Mouse (Mus musculus): ENCODE results near the gene Yy1. TPM values are rescaled to one million over a fixed set of nuclear protein-coding genes. Genes with fewer than 3 reads are reported as not detected.

Gene Yy1
- polyA plus RNA-seq, 1 experiment, result 37.8 TPM

DNA sequence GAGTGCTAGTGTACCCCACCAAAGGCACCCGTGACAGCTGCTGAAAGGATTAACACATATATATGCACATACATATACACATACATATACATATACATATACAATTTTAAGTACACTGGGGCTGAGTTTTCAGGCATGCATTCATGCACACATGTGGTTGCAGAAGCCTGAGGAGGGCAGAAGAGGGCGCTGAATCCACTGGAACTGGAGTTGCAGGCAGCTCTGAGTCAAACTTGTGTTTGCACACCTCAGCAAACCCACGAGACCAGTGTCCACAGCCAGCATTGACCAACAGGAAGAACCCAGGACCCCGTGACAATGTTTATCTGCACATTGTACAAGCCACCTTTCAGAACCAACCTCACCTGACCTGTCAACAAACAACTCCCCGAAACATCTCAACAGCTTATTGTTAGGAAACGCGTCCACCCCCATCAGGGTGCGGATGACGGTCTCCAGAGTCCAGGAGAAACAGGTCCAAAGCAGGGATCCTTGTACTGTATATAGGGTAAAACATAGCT is 32.2 kb upstream of the Yy1 start:
- H3K36me3 ChIP-seq (ENCODE audit: control insufficient read depth, insufficient read depth, low read length), result no peaks in the 10 kb centered on the region
- DNase-seq, result peak; percentile 61
- no peaks in the 10 kb centered on the region for H3K27me3 ChIP-seq (ENCODE audit: control insufficient read depth, insufficient read depth, low read length)
- peak overlapping the region; percentile 65 for H3K27ac ChIP-seq (ENCODE audit: control insufficient read depth, insufficient read depth, low read length)
- TF ChIP-seq POLR2A (IDR thresholded peaks at IDR 0.05; ENCODE audit: control insufficient read depth, extremely low read depth, insufficient read depth, low read length, poor library complexity) (no peak), CTCF (IDR thresholded peaks at IDR 0.05; ENCODE audit: borderline replicate concordance, control insufficient read depth, extremely low read depth, insufficient read depth, low read length, poor library complexity) (no peak)
- WGBS, result 84% methylated on average over 9 of the region's 9 CpGs
- peaks cover 31% of the 10 kb centered on the region for H3K4me1 ChIP-seq (replicated peaks; ENCODE audit: control insufficient read depth, insufficient read depth, low read length)
- H3K4me3 ChIP-seq (ENCODE audit: control insufficient read depth, insufficient read depth, low read length), result no peak overlapping the region

DNA sequence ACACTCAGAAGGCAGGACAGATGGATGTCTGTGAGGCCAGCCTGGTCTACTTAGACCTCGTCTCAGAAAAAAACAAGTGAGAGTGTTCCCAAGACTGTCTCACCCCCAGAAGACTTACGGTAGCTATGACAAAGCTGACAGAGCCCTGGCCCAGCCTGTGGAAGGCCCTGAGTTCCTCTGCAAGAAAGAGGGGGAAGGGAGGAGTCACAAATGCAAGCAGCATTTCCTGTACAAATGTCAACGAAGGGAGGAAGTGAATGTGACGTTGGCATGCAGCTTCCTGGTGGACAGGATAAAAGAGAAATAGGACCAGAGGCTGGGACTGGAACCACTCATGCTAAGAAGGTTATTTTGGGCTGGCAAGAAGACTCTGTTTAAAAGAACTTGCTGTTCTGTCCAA is 31.6 kb upstream of the Yy1 start:
- H3K27ac ChIP-seq (ENCODE audit: control insufficient read depth, insufficient read depth, low read length), result peak overlapping the region; percentile 65
- no peak overlapping the region for H3K4me3 ChIP-seq (ENCODE audit: control insufficient read depth, insufficient read depth, low read length)
- H3K36me3 ChIP-seq (ENCODE audit: control insufficient read depth, insufficient read depth, low read length), result no peaks in the 10 kb centered on the region
- TF ChIP-seq POLR2A (IDR thresholded peaks at IDR 0.05; ENCODE audit: control insufficient read depth, extremely low read depth, insufficient read depth, low read length, poor library complexity) (no peak), CTCF (IDR thresholded peaks at IDR 0.05; ENCODE audit: borderline replicate concordance, control insufficient read depth, extremely low read depth, insufficient read depth, low read length, poor library complexity) (no peak)
- WGBS, result 13% methylated on average over 4 of the region's 4 CpGs
- H3K4me1 ChIP-seq (replicated peaks; ENCODE audit: control insufficient read depth, insufficient read depth, low read length), result peaks cover 34% of the 10 kb centered on the region
- H3K27me3 ChIP-seq (ENCODE audit: control insufficient read depth, insufficient read depth, low read length), result no peaks in the 10 kb centered on the region
- peak; percentile 64 for DNase-seq

- 85% methylated on average over 4 of the region's 4 CpGs for WGBS
- TF ChIP-seq CTCF (IDR thresholded peaks at IDR 0.05; ENCODE audit: borderline replicate concordance, control insufficient read depth, extremely low read depth, insufficient read depth, low read length, poor library complexity) (no peak), POLR2A (IDR thresholded peaks at IDR 0.05; ENCODE audit: control insufficient read depth, extremely low read depth, insufficient read depth, low read length, poor library complexity) (no peak)
- peaks cover 38% of the 10 kb centered on the region for H3K4me1 ChIP-seq (replicated peaks; ENCODE audit: control insufficient read depth, insufficient read depth, low read length)
- H3K27me3 ChIP-seq (ENCODE audit: control insufficient read depth, insufficient read depth, low read length), result no peaks in the 10 kb centered on the region
- no peak overlapping the region for H3K4me3 ChIP-seq (ENCODE audit: control insufficient read depth, insufficient read depth, low read length)
- H3K36me3 ChIP-seq (ENCODE audit: control insufficient read depth, insufficient read depth, low read length), result no peaks in the 10 kb centered on the region
- DNase-seq, result no peak
- peak overlapping the region; percentile 3 for H3K27ac ChIP-seq (ENCODE audit: control insufficient read depth, insufficient read depth, low read length)
These were observed 31.1 kb upstream of the Yy1 start for GRCm38 (mm10) chr12:108761665-108762064.

DNA sequence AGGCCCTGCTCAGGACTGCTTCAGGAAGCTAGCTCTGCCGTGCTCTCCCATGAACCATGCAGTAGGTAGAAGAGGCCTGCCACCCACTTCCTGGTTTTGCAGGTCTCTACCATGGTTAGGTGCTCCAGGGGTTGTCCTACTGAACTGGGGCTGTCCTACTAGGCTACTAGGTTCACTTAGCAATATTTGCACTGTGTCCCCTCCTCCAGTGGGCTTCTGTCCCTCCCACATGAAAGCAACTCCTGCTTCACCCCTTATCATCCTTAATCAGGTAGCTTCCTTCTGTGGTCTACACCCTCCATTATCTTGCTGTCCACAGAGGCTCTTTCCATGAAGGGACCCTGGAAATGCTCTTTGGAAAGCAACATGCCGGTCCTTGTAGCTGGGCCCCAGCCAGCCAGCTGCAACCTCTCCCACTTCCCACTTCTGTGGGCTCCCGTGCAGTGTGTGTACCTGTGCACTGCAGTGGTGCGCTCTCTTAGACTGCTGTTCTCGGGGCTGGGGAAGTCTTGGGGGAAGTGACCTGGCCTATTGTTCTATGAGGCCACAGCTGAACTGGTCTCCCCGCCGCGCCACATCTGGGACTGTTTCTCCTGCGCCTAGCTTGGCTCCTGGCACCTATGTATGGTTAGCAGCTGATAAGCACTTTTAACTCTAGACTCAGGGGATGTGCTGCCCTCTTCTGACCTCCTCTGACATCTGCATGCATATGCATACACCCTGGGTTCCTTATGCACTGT is 29.5 kb upstream of the Yy1 start:
- Histone ChIP-seq H3K27ac (ENCODE audit: control insufficient read depth, insufficient read depth, low read length) (peak overlapping the region; percentile 69), H3K27me3 (ENCODE audit: control insufficient read depth, insufficient read depth, low read length) (no peaks in the 10 kb centered on the region), H3K4me1 (replicated peaks; ENCODE audit: control insufficient read depth, insufficient read depth, low read length) (peaks cover 39% of the 10 kb centered on the region), H3K4me3 (ENCODE audit: control insufficient read depth, insufficient read depth, low read length) (peak overlapping the region; percentile 27), H3K36me3 (ENCODE audit: control insufficient read depth, insufficient read depth, low read length) (no peaks in the 10 kb centered on the region)
- WGBS, result 10% methylated on average over 9 of the region's 9 CpGs
- peak; percentile 73 for DNase-seq
- no peak for TF ChIP-seq CTCF (IDR thresholded peaks at IDR 0.05; ENCODE audit: borderline replicate concordance, control insufficient read depth, extremely low read depth, insufficient read depth, low read length, poor library complexity)
- TF ChIP-seq POLR2A (IDR thresholded peaks at IDR 0.05; ENCODE audit: control insufficient read depth, extremely low read depth, insufficient read depth, low read length, poor library complexity), result no peak; the same call in 1 of the 2 replicates

- TF ChIP-seq POLR2A (IDR thresholded peaks at IDR 0.05; ENCODE audit: control insufficient read depth, extremely low read depth, insufficient read depth, low read length, poor library complexity), result no peak
- 8% methylated on average over 22 of the region's 22 CpGs for WGBS
- DNase-seq, result peak; percentile 52
- H3K4me3 ChIP-seq (ENCODE audit: control insufficient read depth, insufficient read depth, low read length), result peak overlapping the region; percentile 79
- no peaks in the 10 kb centered on the region for H3K27me3 ChIP-seq (ENCODE audit: control insufficient read depth, insufficient read depth, low read length)
- H3K4me1 ChIP-seq (replicated peaks; ENCODE audit: control insufficient read depth, insufficient read depth, low read length), result peaks cover 39% of the 10 kb centered on the region
- peak overlapping the region; percentile 98 for H3K27ac ChIP-seq (ENCODE audit: control insufficient read depth, insufficient read depth, low read length)
- no peaks in the 10 kb centered on the region for H3K36me3 ChIP-seq (ENCODE audit: control insufficient read depth, insufficient read depth, low read length)
These were observed 27.7 kb upstream of the Yy1 start for GRCm38 (mm10) chr12:108764917-108765678.

- peak; percentile 84 for TF ChIP-seq POLR2A (IDR thresholded peaks at IDR 0.05; ENCODE audit: control insufficient read depth, extremely low read depth, insufficient read depth, low read length, poor library complexity)
- TF ChIP-seq CTCF (IDR thresholded peaks at IDR 0.05; ENCODE audit: borderline replicate concordance, control insufficient read depth, extremely low read depth, insufficient read depth, low read length, poor library complexity), result 0 out of 2 replicates have a peak, but pooled peaks have one; percentile 22
- DNase-seq, result peak; percentile 81
- under 1% methylated on average over 14 of the region's 14 CpGs for WGBS
- Histone ChIP-seq H3K27me3 (ENCODE audit: control insufficient read depth, insufficient read depth, low read length) (no peaks in the 10 kb centered on the region), H3K4me1 (replicated peaks; ENCODE audit: control insufficient read depth, insufficient read depth, low read length) (peaks cover 35% of the 10 kb centered on the region), H3K4me3 (ENCODE audit: control insufficient read depth, insufficient read depth, low read length) (peak overlapping the region; percentile 79), H3K27ac (ENCODE audit: control insufficient read depth, insufficient read depth, low read length) (peak overlapping the region; percentile 98), H3K36me3 (ENCODE audit: control insufficient read depth, insufficient read depth, low read length) (no peaks in the 10 kb centered on the region)
These were observed 27.0 kb upstream of the Yy1 start for GRCm38 (mm10) chr12:108765751-108766221.

Data from thymus, adult 2 months (tissue).